Mouse (Mus musculus): ENCODE data around the gene Nr1h2.

- no peak for TF ChIP-seq EP300 (IDR thresholded peaks at IDR 0.05; ENCODE audit: insufficient read depth, low read depth, low read length)
- TF ChIP-seq POLR2A (IDR thresholded peaks at IDR 0.05; ENCODE audit: insufficient read depth, low read depth, low read length) = no peak
- no peak for TF ChIP-seq CTCF (IDR thresholded peaks at IDR 0.05)
These were observed 19.5 kb downstream of the Nr1h2 start for GRCm38 (mm10) chr7:44534242-44534641.

Measured in heart, adult 2 months (tissue).